Mouse (Mus musculus) midbrain, embryonic 14.5 days (tissue): ENCODE results near the gene Wdr70. TPM values are rescaled to one million over a fixed set of nuclear protein-coding genes. Genes with fewer than 3 reads are reported as not detected.
A peak's percentile ranks its signal among the peaks of the same experiment; 100 is the strongest.

Experiments used
- ATAC-seq: fragments of 200-750 bp; cut with Nextera tagmentation; 2 replicates; pipeline ENCODE4 v1.8.0; 2017; ENCODE audit warnings: moderate number of reproducible peaks, moderate library complexity; ENCODE audit not compliant: low FRiP score, low TSS enrichment
- DNase-seq: peaks from one replicate; pipeline ENCODE4 v3.0.0-alpha.2; 2015
- H3K27ac ChIP-seq: fragments of 300-500 bp; sonication (generic); replicated peaks from 2 replicates; pipeline ENCODE4 v1.5.1; 2014; ENCODE audit warnings: mild to moderate bottlenecking, low read depth, low read length, moderate library complexity
- H3K27me3 ChIP-seq: fragments of 300-500 bp; sonication (generic); 2 replicates; pipeline ENCODE4 v1.6.1; 2014; ENCODE audit warnings: low read length, control low read depth, mixed read lengths; ENCODE audit not compliant: control insufficient read depth, insufficient read depth
- H3K36me3 ChIP-seq: fragments of 300-500 bp; sonication (generic); 2 replicates; pipeline ENCODE4 v1.6.1; 2014; ENCODE audit warnings: low read length, control low read depth; ENCODE audit not compliant: control insufficient read depth, insufficient read depth
- H3K4me1 ChIP-seq: fragments of 300-500 bp; sonication (generic); 2 replicates; pipeline ENCODE4 v1.6.1; 2014; ENCODE audit warnings: mild to moderate bottlenecking, antibody characterized with exemption, low read length, control low read depth; ENCODE audit not compliant: control insufficient read depth, insufficient read depth
- H3K4me2 ChIP-seq: fragments of 300-500 bp; sonication (generic); 2 replicates; pipeline ENCODE4 v1.6.1; 2014; ENCODE audit warnings: mild to moderate bottlenecking, low read length, moderate library complexity
- H3K4me3 ChIP-seq: fragments of 300-500 bp; sonication (generic); replicated peaks from 2 replicates; pipeline ENCODE4 v1.5.1; 2014; ENCODE audit warnings: low read depth, low read length
- H3K9ac ChIP-seq: fragments of 300-500 bp; sonication (generic); replicated peaks from 2 replicates; pipeline ENCODE4 v1.6.1; 2014; ENCODE audit warnings: mild to moderate bottlenecking, low read length, moderate library complexity
- H3K9me3 ChIP-seq: fragments of 300-500 bp; sonication (generic); 2 replicates; pipeline ENCODE4 v1.6.1; 2016; ENCODE audit warnings: low read length, control low read depth, mixed read lengths; ENCODE audit not compliant: control insufficient read depth
- WGBS: fragments of 180-500 bp; shearing (Covaris S2); extraction: QIAGEN DNeasy Blood & Tissue Kit; methylation state at CpG from one replicate; pipeline ENCODE4 v1.1.7; 2014; 5-methylcytosine and 5-hydroxymethylcytosine counted together
- polyA plus RNA-seq: library from polyadenylated mRNA; unstranded; fragments of >200 nt; fragmentation: Nextera tagmentation; extraction: Ambion mirVana; gene quantifications from 2 replicates; pipeline ENCODE4 v1.2.1, GENCODE M21; 2014

The Wdr70 gene
- polyA plus RNA-seq = 58.6 and 70.6 TPM in 2 replicates

DNA sequence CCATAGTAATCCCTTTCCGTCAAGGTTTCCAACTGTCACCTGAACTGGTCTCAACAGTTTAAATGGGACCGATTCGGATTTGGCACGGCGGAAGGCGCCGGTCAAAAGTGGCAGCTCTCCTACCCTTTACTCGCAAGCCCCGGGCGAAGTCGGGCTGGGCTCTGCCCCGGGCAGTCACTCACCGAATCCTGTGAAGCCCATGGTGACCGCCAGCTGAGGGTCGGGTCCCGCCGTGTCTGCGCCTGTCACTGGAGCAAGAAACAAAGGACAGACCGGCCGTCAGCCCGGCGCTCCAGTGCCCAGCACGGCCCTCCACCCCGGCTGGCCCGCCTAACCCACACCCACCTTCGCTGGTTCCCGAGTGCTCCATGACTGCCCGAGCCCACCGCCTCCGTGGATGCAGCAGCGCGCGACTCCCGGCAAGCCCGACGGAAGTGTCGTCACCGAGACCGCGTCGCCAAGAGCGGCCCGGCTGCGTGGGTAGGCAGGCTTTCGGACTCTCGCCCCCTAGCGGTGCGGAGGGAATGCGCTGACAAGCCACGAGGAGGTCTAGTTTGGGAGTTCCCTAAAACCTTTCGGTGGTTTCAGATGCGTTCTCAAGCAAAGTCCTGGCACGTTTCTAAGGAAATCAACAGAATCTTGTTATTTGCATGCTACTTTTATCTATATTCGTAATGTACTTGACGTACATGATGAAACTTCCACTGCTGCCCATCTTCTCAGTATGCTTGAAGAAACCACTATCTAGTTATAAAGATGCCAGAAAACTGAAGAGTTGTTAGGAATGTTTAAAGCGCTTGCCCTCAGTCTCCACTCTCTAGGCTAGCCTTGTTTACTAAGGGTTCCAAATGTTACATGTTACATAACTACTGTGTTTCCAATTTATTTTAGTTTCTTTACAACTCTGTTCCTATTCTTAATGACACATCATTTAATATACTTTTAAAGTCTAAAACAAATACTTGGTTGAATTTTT lies at the start of gene Wdr70:
Gene Wdr70, minus strand, starts transcription at position 436 of the 976 bp plus-strand sequence.
- DNase-seq (peak; percentile 98), ATAC-seq (peak; percentile 96)
- Histone ChIP-seq H3K27me3 (no peaks in the 10 kb centered on the region), H3K9ac (peak within 1 kb of the TSS; percentile 72), H3K4me2 (peak within 1 kb of the TSS; percentile 64), H3K9me3 (no peaks in the 10 kb centered on the region), H3K27ac (peak within 1 kb of the TSS; percentile 45; the same call in 1 of the 2 replicates), H3K36me3 (peaks cover 14% of the 10 kb centered on the region), H3K4me1 (peaks cover 5% of the 10 kb centered on the region; the same call in 1 of the 2 replicates), H3K4me3 (peak within 1 kb of the TSS; percentile 80)
- WGBS = 2% methylated on average over 56 of the region's 56 CpGs

GRCm38 (mm10) chr15:8135606-8136005 lies 36.6 kb upstream of the Wdr70 start:
- no peak overlapping the region for H3K27ac ChIP-seq
- no peak overlapping the region for H3K4me3 ChIP-seq
- H3K27me3 ChIP-seq = no peaks in the 10 kb centered on the region
- no peaks in the 10 kb centered on the region for H3K9me3 ChIP-seq
- peaks cover 85% of the 10 kb centered on the region for H3K36me3 ChIP-seq
- no peaks in the 10 kb centered on the region for H3K4me1 ChIP-seq
- H3K4me2 ChIP-seq = no peak overlapping the region
- ATAC-seq (no peak), DNase-seq (no peak)
- no peak overlapping the region for H3K9ac ChIP-seq
- WGBS = 94% methylated on average over 5 of the region's 5 CpGs

DNA sequence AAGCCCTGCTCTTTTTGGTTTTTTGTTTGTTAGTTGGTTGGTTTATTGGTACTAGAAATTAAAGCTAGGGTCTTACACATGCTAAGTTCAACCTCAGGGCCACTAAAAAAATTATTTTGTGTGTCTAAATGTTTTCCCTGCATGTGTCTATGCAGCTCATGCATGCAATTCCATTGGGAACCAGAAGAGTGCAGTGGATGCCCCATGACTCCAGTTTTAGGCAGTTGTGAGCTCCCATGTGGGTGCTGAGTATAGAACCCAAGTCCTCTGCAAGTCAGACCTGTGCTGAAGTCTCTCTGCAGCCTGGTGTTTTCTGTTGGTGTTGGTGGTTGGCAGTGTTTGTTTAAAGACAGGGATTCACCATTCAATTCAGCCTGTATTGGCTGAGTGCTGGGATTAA lies 32.8 kb upstream of the Wdr70 start:
- Histone ChIP-seq H3K9ac (no peak overlapping the region), H3K4me2 (no peak overlapping the region), H3K4me3 (no peak overlapping the region), H3K4me1 (no peaks in the 10 kb centered on the region), H3K27ac (no peak overlapping the region), H3K9me3 (no peaks in the 10 kb centered on the region), H3K36me3 (peaks cover 87% of the 10 kb centered on the region), H3K27me3 (no peaks in the 10 kb centered on the region)
- no peak for DNase-seq
- no peak for ATAC-seq

GRCm38 (mm10) chr15:8131268-8131667 lies 32.3 kb upstream of the Wdr70 start:
- Histone ChIP-seq H3K9me3 (no peaks in the 10 kb centered on the region), H3K36me3 (peaks cover 87% of the 10 kb centered on the region), H3K27me3 (no peaks in the 10 kb centered on the region), H3K4me1 (no peaks in the 10 kb centered on the region), H3K4me2 (no peak overlapping the region), H3K9ac (no peak overlapping the region), H3K4me3 (no peak overlapping the region), H3K27ac (no peak overlapping the region)
- DNase-seq (no peak), ATAC-seq (no peak)
- 96% methylated on average over 3 of the region's 3 CpGs for WGBS

DNA sequence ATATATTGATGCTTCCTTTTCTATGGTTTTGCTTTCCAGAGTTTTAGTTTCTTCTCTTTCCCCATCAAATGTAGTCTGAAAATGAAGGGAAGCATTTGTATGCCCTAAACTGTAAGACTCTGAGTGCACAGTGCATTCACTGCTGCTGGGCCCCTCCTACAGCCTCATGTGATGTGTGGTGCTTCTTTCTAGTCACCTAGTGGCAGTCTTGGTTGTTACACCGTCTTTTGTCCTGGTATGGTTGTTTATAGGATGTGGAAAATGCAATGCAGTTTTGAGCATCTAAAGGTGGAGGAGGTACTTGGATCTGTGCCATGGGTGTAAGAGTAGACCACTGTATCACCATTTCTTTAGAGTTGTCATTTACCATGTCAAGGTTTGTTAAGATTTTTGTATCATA lies 30.3 kb upstream of the Wdr70 start:
- DNase-seq (no peak), ATAC-seq (no peak)
- H3K9ac ChIP-seq = no peak overlapping the region
- H3K27me3 ChIP-seq = no peaks in the 10 kb centered on the region
- H3K4me2 ChIP-seq = no peak overlapping the region
- no peak overlapping the region for H3K27ac ChIP-seq
- H3K9me3 ChIP-seq = no peaks in the 10 kb centered on the region
- H3K4me3 ChIP-seq = no peak overlapping the region
- WGBS = 75% methylated on average over 1 of the region's 1 CpGs
- peaks cover 74% of the 10 kb centered on the region for H3K36me3 ChIP-seq
- no peaks in the 10 kb centered on the region for H3K4me1 ChIP-seq

DNA sequence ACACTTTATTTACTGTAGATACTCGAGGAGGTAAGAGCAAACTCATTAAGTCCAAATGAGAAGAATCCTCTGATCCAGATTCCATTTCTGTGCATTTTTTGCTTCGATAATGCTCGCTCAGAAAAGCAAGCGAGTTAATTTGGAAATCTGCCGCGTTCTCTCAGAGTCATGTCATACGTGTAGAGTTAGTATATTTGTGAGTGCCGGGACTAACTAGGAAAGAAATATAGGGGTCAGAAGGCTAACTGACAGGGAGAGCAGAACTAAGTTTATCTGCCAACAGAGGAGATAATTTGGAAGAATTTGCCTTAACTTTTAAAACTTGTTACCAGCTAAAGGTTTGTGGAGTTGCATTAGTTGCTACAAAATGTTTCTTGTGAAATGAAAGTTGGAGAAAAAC lies 10.8 kb upstream of the Wdr70 start:
- ATAC-seq (no peak), DNase-seq (no peak)

DNA sequence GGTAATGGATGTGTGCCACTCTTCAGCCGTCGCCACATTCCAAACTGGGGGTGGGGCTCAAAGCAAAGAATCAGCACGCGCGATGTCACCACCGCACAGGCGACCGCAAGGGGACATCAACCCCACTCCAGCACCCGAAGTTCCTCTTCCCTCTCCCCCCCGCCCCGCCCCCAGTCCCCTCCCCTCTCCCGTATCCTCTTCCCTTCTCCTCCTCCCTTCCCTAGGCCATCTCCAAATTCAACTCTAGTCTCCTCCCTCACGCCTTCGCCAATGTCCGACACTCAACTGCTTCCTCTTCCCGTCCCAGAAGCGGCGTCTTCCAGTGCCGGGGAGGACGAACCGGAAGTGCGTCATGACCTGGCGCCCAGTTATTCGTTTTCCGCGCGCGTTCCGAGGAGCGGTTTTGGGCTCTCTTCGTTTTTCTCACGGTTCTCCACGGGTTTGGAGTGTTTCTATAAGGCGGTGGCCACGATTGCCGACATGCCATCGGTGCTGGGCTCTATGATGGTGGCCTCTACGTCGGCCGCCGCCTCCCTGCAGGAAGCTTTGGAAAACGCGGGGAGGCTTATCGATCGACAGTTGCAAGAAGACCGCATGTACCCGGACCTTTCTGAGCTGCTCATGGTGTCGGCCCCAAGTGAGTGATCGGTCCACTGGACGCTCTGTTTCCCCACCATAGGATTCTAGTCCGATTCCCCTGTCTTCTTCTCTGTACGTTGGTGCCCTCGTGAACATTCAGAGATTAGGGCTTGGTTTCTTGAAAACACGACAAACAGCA lies 10.1 kb upstream of the Wdr70 start, which contains the start of gene Nup155:
Gene Nup155, plus strand, starts transcription at position 308 of the 778 bp plus-strand sequence.
- WGBS = under 1% methylated on average over 54 of the region's 54 CpGs
- peak; percentile 97 for DNase-seq

More for the DNA sequence above, 10.8 kb upstream of the Wdr70 start:
- Histone ChIP-seq H3K27me3 (no peaks in the 10 kb centered on the region), H3K4me1 (peaks cover 21% of the 10 kb centered on the region), H3K4me2 (peak overlapping the region; percentile 73), H3K9ac (peak overlapping the region; percentile 72), H3K9me3 (no peaks in the 10 kb centered on the region), H3K36me3 (peaks cover 26% of the 10 kb centered on the region), H3K27ac (no peak overlapping the region), H3K4me3 (peak overlapping the region; percentile 89)
- whole genome bisulfite sequencing = 5% methylated on average over 8 of the region's 8 CpGs

GRCm38 (mm10) chr15:8108360-8108965 lies 9.5 kb upstream of the Wdr70 start:
- H3K9me3 ChIP-seq = no peaks in the 10 kb centered on the region
- no peaks in the 10 kb centered on the region for H3K27me3 ChIP-seq
- peaks cover 19% of the 10 kb centered on the region for H3K36me3 ChIP-seq
- H3K4me1 ChIP-seq = peaks cover 21% of the 10 kb centered on the region
- H3K4me2 ChIP-seq = peak overlapping the region; percentile 56
- ATAC-seq (peak; percentile 32; the same call in 1 of the 2 replicates), DNase-seq (no peak)
- peak overlapping the region; percentile 72; the same call in 1 of the 2 replicates for H3K9ac ChIP-seq
- H3K4me3 ChIP-seq = peak overlapping the region; percentile 89
- peak overlapping the region; percentile 81 for H3K27ac ChIP-seq
- WGBS = 59% methylated on average over 19 of the region's 19 CpGs

More for the DNA sequence above, 10.1 kb upstream of the Wdr70 start, which contains the start of gene Nup155:
- no peaks in the 10 kb centered on the region for H3K27me3 ChIP-seq
- ATAC-seq = peak; percentile 96
- H3K27ac ChIP-seq = peak within 1 kb of the TSS; percentile 81
- H3K4me2 ChIP-seq = peak within 1 kb of the TSS; percentile 73
- H3K9ac ChIP-seq = peak within 1 kb of the TSS; percentile 72
- peaks cover 26% of the 10 kb centered on the region for H3K36me3 ChIP-seq
- H3K4me1 ChIP-seq = peaks cover 21% of the 10 kb centered on the region
- H3K4me3 ChIP-seq = peak within 1 kb of the TSS; percentile 89
- H3K9me3 ChIP-seq = no peaks in the 10 kb centered on the region
